Mouse (Mus musculus) embryonic fibroblast, embryonic 13.5 days (primary cell): ENCODE data around the gene Prtg.

Experiments used
- CTCF ChIP-seq: IDR thresholded peaks from 2 replicates; pipeline ENCODE4 v1.5.1; 2011; ENCODE audit warnings: mild to moderate bottlenecking, control low read depth, low read length, moderate library complexity, borderline replicate concordance; ENCODE audit not compliant: insufficient read depth
- POLR2A ChIP-seq: IDR thresholded peaks from 2 replicates; pipeline ENCODE4 v1.6.1; 2011; ENCODE audit warnings: low read depth, mild to moderate bottlenecking, control low read depth, low read length, moderate library complexity

GRCm38 (mm10) chr9:72781466-72781865, 25.2 kb upstream of the Prtg start:
- no peak for TF ChIP-seq CTCF
- no peak for TF ChIP-seq POLR2A
